Mouse (Mus musculus) heart, adult 2 months (tissue): ENCODE measurements around the gene Mogat2.
A peak's percentile ranks its signal among the peaks of the same experiment; 100 is the strongest.

Source experiments
- CTCF ChIP-seq: fragments of 200-600 bp; IDR thresholded peaks from 2 replicates; pipeline ENCODE4 v1.8.1; 2022; ENCODE audit warnings: antibody characterized with exemption, mild to moderate bottlenecking, moderate library complexity
- EP300 ChIP-seq: fragments of 200-500 bp; IDR thresholded peaks from 2 replicates; pipeline ENCODE4 v1.6.1; 2011; ENCODE audit warnings: low read depth, low read length, control low read depth; ENCODE audit not compliant: insufficient read depth
- POLR2A ChIP-seq: fragments of 200-500 bp; IDR thresholded peaks from 2 replicates; pipeline ENCODE4 v1.6.1; 2011; ENCODE audit warnings: mild to moderate bottlenecking, low read depth, low read length, control low read depth; ENCODE audit not compliant: insufficient read depth

DNA sequence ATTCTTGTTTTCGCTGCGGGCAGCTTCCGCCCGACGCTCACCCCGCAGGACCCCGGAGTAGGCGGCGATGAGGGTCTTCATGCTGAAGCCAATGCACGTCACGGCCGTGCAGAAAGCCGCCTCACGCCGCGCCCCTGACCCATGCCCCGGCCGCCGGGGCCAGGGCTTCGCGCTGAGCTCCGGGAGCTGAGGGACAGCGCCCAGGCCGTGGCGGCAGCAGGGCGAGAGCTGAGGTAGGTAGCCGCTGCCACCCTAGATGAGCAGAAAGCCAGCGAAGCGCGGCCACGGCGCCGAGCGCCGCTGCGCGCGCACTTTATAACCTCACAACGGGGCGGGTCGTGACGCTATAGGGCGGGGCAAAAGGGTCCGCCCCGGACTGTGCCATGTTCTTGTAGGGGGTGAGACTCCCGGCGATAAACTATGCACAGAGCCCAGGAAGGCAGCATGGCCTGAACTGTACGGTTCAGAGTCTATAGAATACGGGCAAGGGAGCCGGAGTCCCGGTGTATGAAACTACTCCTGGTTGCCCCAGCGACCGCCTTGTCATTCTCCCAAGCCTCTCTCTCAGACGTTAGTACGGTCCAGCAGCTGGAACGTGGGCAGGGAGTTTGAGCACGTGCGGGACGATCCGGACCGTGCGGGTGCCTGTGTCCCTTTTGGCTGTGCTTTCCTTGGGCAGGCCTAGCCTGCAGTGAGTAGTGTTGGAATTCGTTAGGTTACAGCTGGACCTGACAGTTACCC, 55.8 kb downstream of the Mogat2 start, which contains the start of gene Dgat2:
- TF ChIP-seq CTCF (no peak), POLR2A (peak; percentile 98), EP300 (peak; percentile 67)
